Mouse (Mus musculus): ENCODE measurements at regions not wholly inside any gene's neighbourhood (a gene's known extent, or its start where the extent isn't known, plus 50 kb on each side); places are given as distances from the start of the nearest gene placed in this dataset.

- TF ChIP-seq CTCF (IDR thresholded peaks at IDR 0.05; ENCODE audit: borderline replicate concordance, insufficient read depth, low read length) (no peak), POLR2A (IDR thresholded peaks at IDR 0.05; ENCODE audit: low read depth, low read length) (no peak)
Observed at GRCm38 (mm10) chr3:148729242-148729680, 261.1 kb downstream of the Adgrl2 start.

Data from embryonic fibroblast, embryonic 13.5 days (primary cell).